Mouse (Mus musculus) thymus, postnatal 10 days (tissue): ENCODE measurements around the gene Uqcrc1.

Experiments
- DNase-seq, 2 experiments: peaks; one replicate each; pipeline ENCODE4 v3.0.0; 2021; ENCODE audit warnings: low spot score in 2 of 2

The Uqcrc1 gene

GRCm38 (mm10) chr9:108936418-108937364, at the start of gene Uqcrc1:
Gene Uqcrc1 (plus strand): TSS chr9:108936633.
- DNase-seq = peak; percentile 85 to 96

GRCm38 (mm10) chr9:108912308-108912707, 24.1 kb upstream of the Uqcrc1 start:
- DNase-seq = no peak

GRCm38 (mm10) chr9:108913161-108913560, 23.3 kb upstream of the Uqcrc1 start:
- DNase-seq = no peak

- no peak for DNase-seq
Measured at GRCm38 (mm10) chr9:108913621-108914020, 22.8 kb upstream of the Uqcrc1 start.

GRCm38 (mm10) chr9:108914491-108914890, 21.9 kb upstream of the Uqcrc1 start, which contains the start of gene Tmem89:
Gene Tmem89 (plus strand): TSS chr9:108914619.
- DNase-seq = no peak

- no peak for DNase-seq
Measured at GRCm38 (mm10) chr9:108925897-108926296, 10.5 kb upstream of the Uqcrc1 start.

GRCm38 (mm10) chr9:108928424-108928823, 8.0 kb upstream of the Uqcrc1 start:
- no peak for DNase-seq

GRCm38 (mm10) chr9:108935991-108936390, 442 bp upstream of the Uqcrc1 start:
- DNase-seq = no peak

- DNase-seq = no peak
Measured at GRCm38 (mm10) chr9:108945111-108945510, 8.7 kb downstream of the Uqcrc1 start.

- DNase-seq = no peak
Measured at GRCm38 (mm10) chr9:108945608-108946007, 9.2 kb downstream of the Uqcrc1 start.

GRCm38 (mm10) chr9:108949231-108949966, 13.0 kb downstream of the Uqcrc1 start:
- no peak for DNase-seq

GRCm38 (mm10) chr9:108949967-108950728, 13.7 kb downstream of the Uqcrc1 start:
- DNase-seq = no peak

- no peak for DNase-seq
Measured at GRCm38 (mm10) chr9:108953081-108953636, 16.7 kb downstream of the Uqcrc1 start, which contains the start of gene Col7a1. Gene Col7a1 (plus strand): TSS chr9:108953586.

- DNase-seq = no peak
Measured at GRCm38 (mm10) chr9:108955241-108955640, 18.8 kb downstream of the Uqcrc1 start.

- no peak for DNase-seq
Measured at GRCm38 (mm10) chr9:108955846-108956245, 19.4 kb downstream of the Uqcrc1 start.

GRCm38 (mm10) chr9:108963577-108963976, 27.1 kb downstream of the Uqcrc1 start:
- DNase-seq = no peak

- DNase-seq = no peak
Measured at GRCm38 (mm10) chr9:108964338-108964737, 27.9 kb downstream of the Uqcrc1 start.

- no peak for DNase-seq
Measured at GRCm38 (mm10) chr9:108970623-108971022, 34.2 kb downstream of the Uqcrc1 start.

- DNase-seq = no peak
Measured at GRCm38 (mm10) chr9:108976483-108976882, 40.0 kb downstream of the Uqcrc1 start.

GRCm38 (mm10) chr9:108977966-108978365, 41.5 kb downstream of the Uqcrc1 start:
- DNase-seq = no peak

GRCm38 (mm10) chr9:108982498-108982897, 46.1 kb downstream of the Uqcrc1 start:
- DNase-seq = no peak
